Mouse (Mus musculus) hindbrain, embryonic 13.5 days (tissue): ENCODE data around the gene Cdk19. TPM values are rescaled to one million over a fixed set of nuclear protein-coding genes. Genes with fewer than 3 reads are reported as not detected.
"Not testable (repeated sequence)": the region's sequence is repeated elsewhere in the genome, so short reads cannot be mapped to it uniquely, and the experiment has no call there.

Experiments used
- ATAC-seq: fragments of 200-750 bp; cut with Nextera tagmentation; 2 replicates; pipeline ENCODE4 v1.8.0; 2017; ENCODE audit warnings: moderate TSS enrichment; ENCODE audit not compliant: low FRiP score
- H3K27ac ChIP-seq: fragments of 300-500 bp; sonication (generic); 2 replicates; pipeline ENCODE4 v1.5.1; 2015; ENCODE audit warnings: inconsistent platforms, mild to moderate bottlenecking, moderate library complexity
- H3K27me3 ChIP-seq: fragments of 300-500 bp; sonication (generic); 2 replicates; pipeline ENCODE4 v1.6.1; 2015; ENCODE audit warnings: mild to moderate bottlenecking, inconsistent platforms
- H3K36me3 ChIP-seq: fragments of 300-500 bp; sonication (generic); 2 replicates; pipeline ENCODE4 v1.6.1; 2015; ENCODE audit warnings: mild to moderate bottlenecking, inconsistent platforms
- H3K4me1 ChIP-seq: fragments of 300-500 bp; sonication (generic); replicated peaks from 2 replicates; pipeline ENCODE4 v1.6.1; 2015; ENCODE audit warnings: inconsistent platforms
- H3K4me2 ChIP-seq: fragments of 300-500 bp; sonication (generic); 2 replicates; pipeline ENCODE4 v1.6.1; 2015; ENCODE audit warnings: inconsistent platforms, mild to moderate bottlenecking, moderate library complexity
- H3K4me3 ChIP-seq: fragments of 300-500 bp; sonication (generic); 2 replicates; pipeline ENCODE4 v1.5.1; 2015; ENCODE audit warnings: mild to moderate bottlenecking, inconsistent platforms
- H3K9ac ChIP-seq: fragments of 300-500 bp; sonication (generic); 2 replicates; pipeline ENCODE4 v1.6.1; 2015; ENCODE audit warnings: mild to moderate bottlenecking, inconsistent platforms
- H3K9me3 ChIP-seq: fragments of 300-500 bp; sonication (generic); 2 replicates; pipeline ENCODE4 v1.6.1; 2016; ENCODE audit warnings: inconsistent platforms
- WGBS: fragments of 180-500 bp; shearing (Covaris S2); methylation state at CpG from one replicate; pipeline ENCODE4 v1.1.7; 2015; 5-methylcytosine and 5-hydroxymethylcytosine counted together
- polyA plus RNA-seq: library from polyadenylated mRNA; unstranded; fragments of >200 nt; fragmentation: Nextera tagmentation; extraction: Ambion mirVana; gene quantifications from 2 replicates; pipeline ENCODE4 v1.2.1, GENCODE M21; 2015

Cdk19 gene
- polyA plus RNA-seq, 1 experiment from 2014 or later, result 12.7 TPM

GRCm38 (mm10) chr10:40416944-40417343 is 77.6 kb downstream of the Cdk19 start:
- no peak overlapping the region for H3K9ac ChIP-seq
- no peak overlapping the region for H3K4me3 ChIP-seq
- no peak overlapping the region for H3K4me2 ChIP-seq
- peaks cover 12% of the 10 kb centered on the region for H3K4me1 ChIP-seq
- 0 out of 2 replicates have a peak, but pooled peaks cover 4% of the 10 kb centered on the region for H3K36me3 ChIP-seq
- H3K27ac ChIP-seq, result no peak overlapping the region
- no peaks in the 10 kb centered on the region for H3K9me3 ChIP-seq
- 73% methylated on average over 7 of the region's 7 CpGs for WGBS
- H3K27me3 ChIP-seq, result no peaks in the 10 kb centered on the region
- ATAC-seq, result no peak

DNA sequence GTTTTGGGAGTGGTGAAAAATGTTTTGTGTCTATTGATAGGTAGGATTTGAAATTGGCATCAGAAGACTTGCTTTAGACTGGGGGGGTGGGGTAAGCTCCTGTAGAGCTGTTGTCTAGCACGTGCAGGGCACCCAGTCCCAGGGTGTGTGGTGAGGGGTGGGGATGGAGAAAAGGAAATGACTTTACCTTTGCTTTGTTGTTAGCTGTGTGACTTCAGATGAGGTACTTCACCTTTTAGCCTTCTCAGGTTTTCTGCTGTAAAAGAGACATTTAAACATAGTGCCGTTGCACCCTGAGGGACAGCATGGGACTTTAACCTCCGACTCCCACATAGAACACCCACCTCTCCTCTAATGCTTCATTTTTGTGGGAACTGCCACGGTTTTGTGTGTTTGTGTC is 80.5 kb downstream of the Cdk19 start:
- 79% methylated on average over 4 of the region's 4 CpGs for WGBS
- no peak overlapping the region for H3K27ac ChIP-seq
- H3K36me3 ChIP-seq, result no peaks in the 10 kb centered on the region
- H3K27me3 ChIP-seq, result no peaks in the 10 kb centered on the region
- no peak overlapping the region for H3K4me3 ChIP-seq
- no peak overlapping the region for H3K9ac ChIP-seq
- H3K4me1 ChIP-seq, result peaks cover 14% of the 10 kb centered on the region
- no peak for ATAC-seq
- H3K4me2 ChIP-seq, result no peak overlapping the region
- H3K9me3 ChIP-seq, result no peaks in the 10 kb centered on the region

DNA sequence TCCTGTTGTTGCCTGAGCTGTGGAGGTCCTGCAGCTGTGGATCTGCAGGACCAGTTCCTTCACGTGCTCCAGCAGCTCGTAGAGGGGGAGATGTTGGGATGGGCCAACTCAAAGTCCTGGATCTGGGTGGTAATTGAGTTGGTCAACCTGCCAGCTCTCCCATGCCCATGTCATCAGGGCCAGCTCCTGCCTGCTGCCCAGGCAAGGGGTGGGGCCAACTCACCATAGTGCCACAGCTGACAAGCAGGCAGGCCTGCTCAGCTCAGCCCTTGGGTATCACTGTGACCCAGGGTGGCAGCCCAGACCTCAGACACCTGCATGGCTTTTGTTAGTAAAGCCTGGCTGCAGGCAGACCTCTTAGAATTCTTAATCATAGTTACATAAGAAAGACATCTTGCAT is 81.3 kb downstream of the Cdk19 start:
- H3K36me3 ChIP-seq, result no peaks in the 10 kb centered on the region
- ATAC-seq, result no peak
- H3K4me1 ChIP-seq, result peaks cover 20% of the 10 kb centered on the region
- no peak overlapping the region for H3K9ac ChIP-seq
- H3K4me3 ChIP-seq, result no peak overlapping the region
- WGBS, result 84% methylated on average over 2 of the region's 2 CpGs
- H3K27ac ChIP-seq, result no peak overlapping the region
- no peak overlapping the region for H3K4me2 ChIP-seq
- no peaks in the 10 kb centered on the region for H3K27me3 ChIP-seq
- no peaks in the 10 kb centered on the region for H3K9me3 ChIP-seq

GRCm38 (mm10) chr10:40421724-40422123 is 82.4 kb downstream of the Cdk19 start:
- 90% methylated on average over 2 of the region's 2 CpGs for WGBS
- no peak overlapping the region for H3K4me3 ChIP-seq
- no peak overlapping the region for H3K9ac ChIP-seq
- H3K27ac ChIP-seq, result no peak overlapping the region
- H3K4me2 ChIP-seq, result no peak overlapping the region
- no peaks in the 10 kb centered on the region for H3K9me3 ChIP-seq
- peaks cover 24% of the 10 kb centered on the region for H3K4me1 ChIP-seq
- ATAC-seq, result no peak
- H3K27me3 ChIP-seq, result no peaks in the 10 kb centered on the region
- H3K36me3 ChIP-seq, result no peaks in the 10 kb centered on the region

- Histone ChIP-seq H3K27me3 (no peaks in the 10 kb centered on the region), H3K9ac (no peak overlapping the region), H3K4me1 (peaks cover 18% of the 10 kb centered on the region), H3K36me3 (no peaks in the 10 kb centered on the region), H3K9me3 (no peaks in the 10 kb centered on the region), H3K27ac (no peak overlapping the region), H3K4me3 (no peak overlapping the region), H3K4me2 (no peak overlapping the region)
- no peak for ATAC-seq
- 55% methylated on average over 4 of the region's 4 CpGs for WGBS
Measured at GRCm38 (mm10) chr10:40422696-40423095, 83.3 kb downstream of the Cdk19 start.

DNA sequence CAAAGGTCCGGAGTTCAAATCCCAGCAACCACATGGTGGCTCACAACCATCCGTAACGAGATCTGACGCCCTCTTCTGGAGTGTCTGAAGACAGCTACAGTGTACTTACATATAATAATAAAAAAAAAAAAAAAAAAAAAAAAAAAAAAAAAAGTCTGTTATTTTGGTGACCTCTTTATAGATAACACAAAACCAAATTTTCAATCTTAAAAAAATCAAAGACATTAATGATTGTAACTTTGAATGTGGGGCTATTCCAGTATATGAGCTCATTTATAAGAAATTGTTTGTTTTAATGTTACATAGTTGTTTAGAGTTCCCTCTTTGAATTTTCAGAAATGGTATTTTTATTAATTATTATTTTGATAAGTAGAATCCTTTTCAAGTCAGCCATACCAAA is 85.1 kb downstream of the Cdk19 start:
- ATAC-seq, H3K4me2 ChIP-seq, H3K27me3 ChIP-seq, H3K4me3 ChIP-seq, H3K9ac ChIP-seq, H3K9me3 ChIP-seq, H3K36me3 ChIP-seq, H3K27ac ChIP-seq: not testable (repeated sequence)
- 100% methylated on average over 2 of the region's 4 CpGs for WGBS
- H3K4me1 ChIP-seq, result peaks cover 17% of the 10 kb centered on the region

DNA sequence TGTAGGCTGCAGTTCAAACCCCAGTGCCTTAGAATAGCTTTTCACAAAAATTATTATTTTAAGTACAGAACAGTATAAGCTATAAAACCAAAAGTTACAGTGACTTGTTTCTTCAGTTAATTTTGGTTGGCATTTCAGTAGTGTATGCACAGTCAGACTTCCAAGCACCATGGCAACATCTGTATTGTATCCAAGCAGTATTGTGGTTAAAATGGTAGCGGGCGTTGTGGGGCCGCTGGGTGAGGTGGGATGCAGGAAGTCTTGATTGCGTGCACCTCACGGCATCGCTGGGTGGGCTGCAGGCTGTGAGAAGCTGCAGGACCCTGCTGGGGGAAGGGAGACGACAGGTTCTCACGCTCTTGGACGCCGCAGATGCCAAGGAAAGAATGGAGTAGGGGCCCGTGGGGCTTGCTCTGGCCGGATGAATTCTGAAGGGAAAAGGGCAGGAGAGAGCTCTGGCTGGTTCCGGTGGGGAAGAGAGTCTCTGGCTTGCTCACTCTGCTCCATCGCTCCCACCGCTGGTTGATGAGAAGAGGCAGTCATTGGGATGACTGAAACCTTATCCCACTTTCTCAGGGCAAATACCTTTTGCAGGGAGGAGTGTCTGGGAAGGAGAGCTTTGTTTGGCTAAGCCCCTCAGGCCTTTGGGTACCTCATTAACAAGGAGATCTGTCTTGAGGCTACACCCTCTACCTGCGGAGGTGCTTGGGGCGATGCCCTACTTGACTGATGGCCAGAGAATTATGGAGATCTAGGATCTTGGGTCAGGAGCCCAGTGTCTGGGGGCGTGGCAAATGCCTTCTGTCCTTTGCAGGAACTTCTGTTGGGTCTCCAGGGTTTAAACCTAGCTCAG is 86.1 kb downstream of the Cdk19 start:
- Histone ChIP-seq H3K36me3 (no peaks in the 10 kb centered on the region), H3K27ac (peak overlapping the region; percentile 40; the same call in 1 of the 2 replicates), H3K4me1 (peaks cover 16% of the 10 kb centered on the region), H3K4me2 (peak overlapping the region; percentile 45), H3K4me3 (peak overlapping the region; percentile 9; the same call in 1 of the 2 replicates), H3K9ac (no peak overlapping the region; the same call in 1 of the 2 replicates), H3K27me3 (no peaks in the 10 kb centered on the region), H3K9me3 (no peaks in the 10 kb centered on the region)
- 27% methylated on average over 18 of the region's 18 CpGs for WGBS
- ATAC-seq, result no peak

- H3K4me2 ChIP-seq, result no peak overlapping the region
- WGBS, result 46% methylated on average over 6 of the region's 6 CpGs
- H3K36me3 ChIP-seq, result no peaks in the 10 kb centered on the region
- H3K27me3 ChIP-seq, result no peaks in the 10 kb centered on the region
- no peak overlapping the region for H3K9ac ChIP-seq
- H3K4me3 ChIP-seq, result no peak overlapping the region
- ATAC-seq, result no peak
- H3K27ac ChIP-seq, result no peak overlapping the region
- no peaks in the 10 kb centered on the region for H3K9me3 ChIP-seq
- H3K4me1 ChIP-seq, result peaks cover 12% of the 10 kb centered on the region
Measured at GRCm38 (mm10) chr10:40426096-40426450, 86.7 kb downstream of the Cdk19 start.

DNA sequence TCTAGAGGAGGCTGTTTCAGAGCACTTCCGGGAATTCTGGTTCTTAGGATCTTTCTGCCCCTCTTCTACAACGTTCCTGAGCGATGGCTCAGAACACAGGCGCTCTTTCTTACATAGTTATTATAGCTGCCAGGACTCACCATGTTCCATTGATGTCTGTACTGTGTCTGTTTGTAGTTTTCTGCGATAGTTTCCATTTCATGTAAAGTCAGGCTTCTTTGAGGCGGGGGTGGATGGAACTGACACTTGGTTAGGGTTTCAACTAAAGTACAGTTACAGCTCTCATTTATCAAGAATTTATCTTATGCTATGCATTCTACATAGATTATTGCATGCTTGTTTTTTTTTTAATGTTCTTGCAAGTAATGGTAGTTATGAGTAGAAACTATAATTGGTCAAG is 89.3 kb downstream of the Cdk19 start:
- H3K9me3 ChIP-seq, result no peaks in the 10 kb centered on the region
- no peak overlapping the region for H3K9ac ChIP-seq
- 85% methylated on average over 6 of the region's 6 CpGs for WGBS
- no peaks in the 10 kb centered on the region for H3K36me3 ChIP-seq
- no peak overlapping the region for H3K4me3 ChIP-seq
- no peak for ATAC-seq
- no peak overlapping the region for H3K27ac ChIP-seq
- no peaks in the 10 kb centered on the region for H3K27me3 ChIP-seq
- no peak overlapping the region for H3K4me2 ChIP-seq
- H3K4me1 ChIP-seq, result peaks cover 10% of the 10 kb centered on the region

- no peaks in the 10 kb centered on the region for H3K27me3 ChIP-seq
- H3K27ac ChIP-seq, result no peak overlapping the region
- no peak overlapping the region for H3K4me2 ChIP-seq
- no peaks in the 10 kb centered on the region for H3K9me3 ChIP-seq
- H3K4me3 ChIP-seq, result no peak overlapping the region
- no peaks in the 10 kb centered on the region for H3K36me3 ChIP-seq
- H3K9ac ChIP-seq, result no peak overlapping the region
- WGBS, result 90% methylated on average over 2 of the region's 2 CpGs
- H3K4me1 ChIP-seq, result peaks cover 10% of the 10 kb centered on the region
- ATAC-seq, result no peak
Measured at GRCm38 (mm10) chr10:40429081-40429480, 89.7 kb downstream of the Cdk19 start.

- no peak overlapping the region for H3K4me3 ChIP-seq
- 97% methylated on average over 4 of the region's 4 CpGs for WGBS
- no peak for ATAC-seq
- no peak overlapping the region for H3K27ac ChIP-seq
- H3K27me3 ChIP-seq, result no peaks in the 10 kb centered on the region
- peaks cover 9% of the 10 kb centered on the region for H3K4me1 ChIP-seq
- H3K4me2 ChIP-seq, result no peak overlapping the region
- H3K9me3 ChIP-seq, result no peaks in the 10 kb centered on the region
- no peak overlapping the region for H3K9ac ChIP-seq
- no peaks in the 10 kb centered on the region for H3K36me3 ChIP-seq
Measured at GRCm38 (mm10) chr10:40430209-40430608, 90.8 kb downstream of the Cdk19 start.

DNA sequence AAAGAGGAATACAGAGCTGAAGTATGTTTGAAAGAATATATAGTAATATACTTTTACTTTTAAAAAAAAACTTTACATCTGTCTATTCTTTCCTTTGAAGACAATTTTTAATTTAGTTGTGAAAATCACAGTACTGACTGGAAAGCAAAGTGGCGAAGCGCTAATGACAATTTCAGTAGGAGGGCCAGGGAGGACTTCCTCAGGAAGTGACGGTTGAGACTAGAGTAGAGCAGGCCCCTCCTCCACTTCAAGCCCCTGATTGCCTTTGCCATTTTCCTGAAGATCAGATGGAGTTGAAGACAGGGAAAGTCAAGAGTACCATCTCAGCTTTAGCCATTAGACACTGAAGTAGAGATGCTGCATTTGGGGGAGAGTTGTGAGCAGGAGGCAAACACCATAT is 92.6 kb downstream of the Cdk19 start:
- no peaks in the 10 kb centered on the region for H3K36me3 ChIP-seq
- no peak overlapping the region for H3K4me3 ChIP-seq
- no peak overlapping the region for H3K27ac ChIP-seq
- H3K4me1 ChIP-seq, result no peaks in the 10 kb centered on the region
- no peaks in the 10 kb centered on the region for H3K9me3 ChIP-seq
- no peak for ATAC-seq
- 93% methylated on average over 3 of the region's 3 CpGs for WGBS
- H3K4me2 ChIP-seq, result no peak overlapping the region
- no peaks in the 10 kb centered on the region for H3K27me3 ChIP-seq
- H3K9ac ChIP-seq, result no peak overlapping the region

DNA sequence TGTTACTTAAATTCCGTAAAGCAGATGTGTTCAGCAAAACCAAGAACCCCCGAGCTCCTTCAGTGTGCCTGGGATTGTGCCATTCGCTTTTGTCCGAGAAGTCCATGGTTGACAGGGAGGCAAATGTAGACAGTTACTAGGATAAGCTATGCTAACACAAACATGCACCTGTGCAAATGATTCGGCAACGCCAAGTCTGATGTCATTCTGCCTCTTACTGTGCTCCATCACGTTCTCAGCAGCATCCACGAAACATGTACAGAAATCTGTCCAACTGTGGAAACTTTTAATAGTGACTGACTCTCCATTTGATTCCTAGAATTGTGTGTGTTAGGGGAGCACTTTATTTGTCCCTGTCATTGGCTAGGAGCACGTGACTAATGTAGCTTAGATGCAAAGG is 93.0 kb downstream of the Cdk19 start:
- H3K4me2 ChIP-seq, result no peak overlapping the region
- no peaks in the 10 kb centered on the region for H3K4me1 ChIP-seq
- no peaks in the 10 kb centered on the region for H3K36me3 ChIP-seq
- H3K27me3 ChIP-seq, result no peaks in the 10 kb centered on the region
- no peak overlapping the region for H3K9ac ChIP-seq
- H3K9me3 ChIP-seq, result no peaks in the 10 kb centered on the region
- no peak for ATAC-seq
- WGBS, result 94% methylated on average over 9 of the region's 9 CpGs
- no peak overlapping the region for H3K4me3 ChIP-seq
- no peak overlapping the region for H3K27ac ChIP-seq
